Mouse (Mus musculus) kidney, adult 8-10 months (tissue): Measurements from ENCODE around the gene Idi2.

ENCODE experiments used
- DNase-seq, 2 experiments: peaks; one replicate each; pipeline ENCODE4 v3.0.0; 2022

Gene Idi2

GRCm38 (mm10) chr13:8999464-8999863 is 46.8 kb downstream of the Idi2 start:
- DNase-seq: no peak

- no peak for DNase-seq
These were observed 50.6 kb downstream of the Idi2 start for GRCm38 (mm10) chr13:9003306-9003705.
